Mouse (Mus musculus) CH12.LX (cell line): Measurements from ENCODE around the gene Dpep3. TPM values are rescaled to one million over a fixed set of nuclear protein-coding genes. Genes with fewer than 3 reads are reported as not detected.

Source experiments
- DNase-seq: peaks from one replicate; pipeline ENCODE4 v3.0.0-alpha.2; 2013; ENCODE audit errors: extremely low read depth
- H3K27ac ChIP-seq: 2 replicates; pipeline ENCODE4 v1.5.1; 2012; ENCODE audit warnings: low read depth, mild to moderate bottlenecking, control low read depth, moderate library complexity; ENCODE audit not compliant: insufficient read depth
- H3K27me3 ChIP-seq: replicated peaks from 2 replicates; pipeline ENCODE3; 2012; ENCODE audit warnings: inconsistent platforms
- H3K36me3 ChIP-seq, 2 experiments: replicated peaks in 1 of 2; 2 replicates each; pipeline versions ENCODE3 to v1.6.1; 2012; ENCODE audit warnings: inconsistent platforms in 1 of 2, low read length in 1 of 2, mild to moderate bottlenecking in 1 of 2, mixed read lengths in 1 of 2, moderate library complexity in 1 of 2; ENCODE audit not compliant: control insufficient read depth in 1 of 2, insufficient read depth in 1 of 2
- H3K4me1 ChIP-seq, 2 experiments: 2 replicates each; pipeline ENCODE4 v1.6.1; 2012; ENCODE audit warnings: inconsistent platforms in 1 of 2, moderate library complexity in 1 of 2; ENCODE audit not compliant: insufficient read depth in 2 of 2, control insufficient read depth in 1 of 2
- H3K4me2 ChIP-seq: 2 replicates; pipeline ENCODE4 v1.6.1; 2012; ENCODE audit warnings: low read depth, mild to moderate bottlenecking, control low read depth; ENCODE audit not compliant: poor library complexity, insufficient read depth, severe bottlenecking
- H3K4me3 ChIP-seq, 3 experiments: fragments of 150-350 bp in 1 of 3; sonication (generic) in 1 of 3; replicated peaks in 1 of 3; 2 replicates each; pipeline versions ENCODE3 to v1.5.1; 2011 to 2012; ENCODE audit warnings: low read depth in 2 of 3, low read length in 2 of 3, mild to moderate bottlenecking in 2 of 3, moderate library complexity in 2 of 3, control low read depth in 1 of 3, improper control_type of control experiment in 1 of 3, inconsistent platforms in 1 of 3, mixed read lengths in 1 of 3; ENCODE audit not compliant: poor library complexity in 1 of 3
- H3K79me2 ChIP-seq: replicated peaks from 2 replicates; pipeline ENCODE4 v1.6.1; 2012; ENCODE audit warnings: mild to moderate bottlenecking, moderate library complexity; ENCODE audit not compliant: control insufficient read depth, poor library complexity, insufficient read depth, severe bottlenecking; ENCODE audit errors: extremely low read depth
- H3K9ac ChIP-seq: 2 replicates; pipeline ENCODE4 v1.6.1; 2012; ENCODE audit warnings: low read depth, mild to moderate bottlenecking, control low read depth, moderate library complexity; ENCODE audit not compliant: insufficient read depth
- H3K9me3 ChIP-seq: replicated peaks from 2 replicates; pipeline ENCODE3; 2012; ENCODE audit warnings: low read length, inconsistent platforms, mixed read lengths
- BHLHE40 ChIP-seq: IDR thresholded peaks from 2 replicates; pipeline ENCODE4 v1.6.1; 2011; ENCODE audit warnings: mild to moderate bottlenecking, low read depth, low read length, improper control_type of control experiment
- CHD1 ChIP-seq: IDR thresholded peaks from 2 replicates; pipeline ENCODE4 v1.6.1; 2012; ENCODE audit warnings: low read depth, low read length, improper control_type of control experiment, inconsistent platforms
- CHD2 ChIP-seq: IDR thresholded peaks from 2 replicates; pipeline ENCODE4 v1.6.1; 2011; ENCODE audit warnings: low read length, improper control_type of control experiment
- CTCF ChIP-seq, 2 experiments: IDR thresholded peaks in 1 of 2; conservative IDR thresholded peaks in 1 of 2; 2 replicates each; pipeline ENCODE4 v1.5.1; 2011 to 2012; ENCODE audit warnings: low read depth in 2 of 2, low read length in 2 of 2, improper control_type of control experiment in 1 of 2, inconsistent platforms in 1 of 2, mild to moderate bottlenecking in 1 of 2, moderate library complexity in 1 of 2
- E2F4 ChIP-seq: IDR thresholded peaks from 2 replicates; pipeline ENCODE4 v1.6.1; 2011; ENCODE audit warnings: low read depth, low read length, improper control_type of control experiment; ENCODE audit not compliant: insufficient replicate concordance
- EP300 ChIP-seq: IDR thresholded peaks from 2 replicates; pipeline ENCODE4 v1.6.1; 2011; ENCODE audit warnings: low read length, improper control_type of control experiment
- ETS1 ChIP-seq: conservative IDR thresholded peaks from 2 replicates; pipeline ENCODE4 v1.6.1; 2012; ENCODE audit warnings: low read depth, mild to moderate bottlenecking, inconsistent platforms, low read length, improper control_type of control experiment, moderate library complexity
- HCFC1 ChIP-seq: IDR thresholded peaks from 2 replicates; pipeline ENCODE4 v1.6.1; 2012; ENCODE audit warnings: low read depth, mild to moderate bottlenecking, inconsistent platforms, low read length, improper control_type of control experiment
- IRF4 ChIP-seq: IDR thresholded peaks from 2 replicates; pipeline ENCODE4 v1.6.1; 2014; ENCODE audit warnings: low read depth, mild to moderate bottlenecking, inconsistent platforms, low read length, improper control_type of control experiment
- JUN ChIP-seq: IDR thresholded peaks from 2 replicates; pipeline ENCODE4 v1.6.1; 2011; ENCODE audit warnings: low read depth, mild to moderate bottlenecking, low read length, improper control_type of control experiment, moderate library complexity; ENCODE audit not compliant: insufficient read depth
- JUND ChIP-seq: conservative IDR thresholded peaks from 2 replicates; pipeline ENCODE4 v1.6.1; 2011; ENCODE audit warnings: low read depth, low read length, improper control_type of control experiment
- KAT2A ChIP-seq: IDR thresholded peaks from 2 replicates; pipeline ENCODE4 v1.6.1; 2012; ENCODE audit warnings: low read length, improper control_type of control experiment, inconsistent platforms; ENCODE audit not compliant: insufficient replicate concordance
- MAFK ChIP-seq: IDR thresholded peaks from 2 replicates; pipeline ENCODE4 v1.6.1; 2011; ENCODE audit warnings: low read length, improper control_type of control experiment; ENCODE audit not compliant: insufficient replicate concordance
- MAX ChIP-seq: IDR thresholded peaks from 2 replicates; pipeline ENCODE4 v1.6.1; 2011; ENCODE audit warnings: low read length, improper control_type of control experiment
- MEF2A ChIP-seq: IDR thresholded peaks from 2 replicates; pipeline ENCODE4 v1.6.1; 2014; ENCODE audit warnings: low read depth, mild to moderate bottlenecking, inconsistent platforms, low read length, improper control_type of control experiment, borderline replicate concordance
- MXI1 ChIP-seq: IDR thresholded peaks from 2 replicates; pipeline ENCODE4 v1.6.1; 2011; ENCODE audit warnings: mild to moderate bottlenecking, low read depth, low read length, improper control_type of control experiment
- NRF1 ChIP-seq: IDR thresholded peaks from 2 replicates; pipeline ENCODE4 v1.6.1; 2014; ENCODE audit warnings: low read depth, mild to moderate bottlenecking, inconsistent platforms, low read length, improper control_type of control experiment, moderate library complexity
- PAX5 ChIP-seq: IDR thresholded peaks from 2 replicates; pipeline ENCODE4 v1.6.1; 2012; ENCODE audit warnings: low read length, inconsistent platforms, mixed read lengths
- POLR2A ChIP-seq: IDR thresholded peaks from 2 replicates; pipeline ENCODE4 v1.6.1; 2011; ENCODE audit warnings: low read depth, mild to moderate bottlenecking, improper control_type of control experiment, low read length
- RAD21 ChIP-seq: IDR thresholded peaks from 2 replicates; pipeline ENCODE4 v1.6.1; 2011; ENCODE audit warnings: low read depth, mild to moderate bottlenecking, low read length, improper control_type of control experiment, moderate library complexity
- RCOR1 ChIP-seq: conservative IDR thresholded peaks from 2 replicates; pipeline ENCODE4 v1.6.1; 2012; ENCODE audit warnings: low read depth, mild to moderate bottlenecking, inconsistent platforms, low read length, improper control_type of control experiment
- SMC3 ChIP-seq: IDR thresholded peaks from 2 replicates; pipeline ENCODE4 v1.6.1; 2011; ENCODE audit warnings: low read depth, low read length, improper control_type of control experiment
- TCF12 ChIP-seq: IDR thresholded peaks from 2 replicates; pipeline ENCODE4 v1.6.1; 2014; ENCODE audit warnings: low read depth, mild to moderate bottlenecking, inconsistent platforms, low read length, improper control_type of control experiment
- UBTF ChIP-seq: IDR thresholded peaks from 2 replicates; pipeline ENCODE4 v1.6.1; 2012; ENCODE audit warnings: low read depth, mild to moderate bottlenecking, inconsistent platforms, low read length, improper control_type of control experiment, moderate library complexity
- USF1 ChIP-seq: IDR thresholded peaks from 2 replicates; pipeline ENCODE4 v1.6.1; 2014; ENCODE audit warnings: low read depth, mild to moderate bottlenecking, inconsistent platforms, low read length, improper control_type of control experiment
- ZKSCAN1 ChIP-seq: IDR thresholded peaks from 2 replicates; pipeline ENCODE4 v1.6.1; 2012; ENCODE audit warnings: low read depth, inconsistent platforms, low read length, improper control_type of control experiment, borderline replicate concordance
- ZNF384 ChIP-seq: IDR thresholded peaks from 2 replicates; pipeline ENCODE4 v1.6.1; 2012; ENCODE audit warnings: low read depth, low read length, improper control_type of control experiment, inconsistent platforms
- dilution Hi-C: fragments of 300-500 bp; cut with MboI; formaldehyde crosslinking; loops from 2 replicates; pipeline ENCODE4 v1.14.3; 2020; ENCODE audit warnings: low sequenced_read_pairs; ENCODE audit not compliant: extremely low pct_unique_long_range_greater_than_20kb, extremely low pct_ligation_motif_present
- in situ Hi-C: fragments of 300-500 bp; cut with MboI; formaldehyde crosslinking; loops from 3 replicates; pipeline ENCODE4 v1.14.3; 2019; ENCODE audit warnings: low sequenced_read_pairs, low pct_ligation_motif_present, low pct_unique_long_range_greater_than_20kb, mixed read lengths
- polyA plus RNA-seq: library from polyadenylated mRNA; unstranded; fragments of >175 nt; gene quantifications from 2 replicates; pipeline ENCODE4 v1.2.1, GENCODE M21; 2012; ENCODE audit warnings: low read depth; ENCODE audit not compliant: insufficient read length
- total RNA-seq, 2 experiments: library from RNA; depleted of rRNA; stranded (reverse); fragments of 300-350 nt in 1 of 2; fragments of >200 nt in 1 of 2; gene quantifications; 2 replicates each; pipeline ENCODE4 v1.2.3; 2012 to 2014

Dpep3 gene
- total and polyA plus RNA-seq, 3 experiments = not detected

DNA sequence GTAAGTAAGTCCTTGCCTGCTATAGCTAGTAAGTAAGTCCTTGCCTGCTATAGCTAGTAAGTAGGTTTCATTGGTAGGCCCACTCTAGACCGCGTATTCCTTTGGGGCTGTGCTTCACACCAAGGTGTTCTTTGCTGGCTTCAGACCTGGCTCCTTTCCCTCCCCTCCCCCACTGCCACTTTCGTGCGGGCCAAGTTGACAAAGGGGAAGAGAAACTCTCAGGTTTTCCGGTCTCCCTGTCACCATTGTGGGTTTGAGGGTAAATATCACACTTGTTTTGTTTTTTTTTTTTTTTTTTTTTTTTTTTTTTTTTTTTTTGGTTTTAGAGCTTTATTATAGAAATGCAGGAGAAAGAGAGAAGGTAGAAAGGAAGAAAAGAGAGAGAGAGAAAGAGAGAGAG lies 13.3 kb upstream of the Dpep3 start (continued):
- no peak for TF ChIP-seq RAD21
- TF ChIP-seq MEF2A = peak; percentile 70; the same call in 1 of the 2 replicates
- TF ChIP-seq CHD2 = peak; percentile 96
- no peak for TF ChIP-seq JUND
- peak; percentile 46 for TF ChIP-seq HCFC1
- TF ChIP-seq E2F4 = no peak
- TF ChIP-seq ETS1 = peak; percentile 68; the same call in 1 of the 2 replicates
- no peak for TF ChIP-seq JUN

DNA sequence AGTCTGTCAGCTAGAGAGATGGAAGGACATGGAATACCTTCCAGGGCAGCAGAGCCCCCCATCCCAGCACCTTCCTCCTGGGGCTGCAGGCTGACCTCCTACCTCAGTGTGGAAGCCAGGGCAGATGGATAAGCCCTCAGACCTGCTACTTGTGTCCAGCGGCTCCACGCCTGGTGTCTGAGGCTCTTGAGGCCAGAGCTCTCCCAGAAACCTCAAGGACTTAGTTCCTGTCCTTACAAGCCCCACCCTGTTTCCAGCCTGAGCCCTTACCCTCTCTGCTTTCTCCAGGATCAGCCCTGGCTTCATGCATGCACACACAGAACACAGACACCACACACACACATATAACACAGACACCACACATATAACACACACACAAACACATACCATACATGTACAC lies 12.3 kb upstream of the Dpep3 start:
- H3K4me3 ChIP-seq = no peak overlapping the region
- peaks cover 16 to 37% of the 10 kb centered on the region in 2 experiments for H3K4me1 ChIP-seq
- in situ Hi-C loops = loop anchor here (5.0 kb wide), 1 partner anchor 36 kb away; no protein-coding TSS in a partner anchor
- dilution Hi-C loops = no loop called here
- no peak for DNase-seq
- H3K9ac ChIP-seq = no peak overlapping the region
- H3K36me3 ChIP-seq = no peaks in the 10 kb centered on the region
- H3K27ac ChIP-seq = peak overlapping the region; percentile 6; the same call in 1 of the 2 replicates
- no peaks in the 10 kb centered on the region for H3K9me3 ChIP-seq
- peaks cover 6% of the 10 kb centered on the region for H3K27me3 ChIP-seq
- no peak overlapping the region for H3K4me2 ChIP-seq
- TF ChIP-seq EP300 (no peak), BHLHE40 (no peak), IRF4 (no peak), ETS1 (no peak), TCF12 (no peak), E2F4 (no peak), KAT2A (no peak), UBTF (no peak), MAFK (no peak), ZNF384 (no peak), MAX (no peak)
- TF ChIP-seq, all 38 proteins: peak for 0
- no peaks in the 10 kb centered on the region for H3K79me2 ChIP-seq

DNA sequence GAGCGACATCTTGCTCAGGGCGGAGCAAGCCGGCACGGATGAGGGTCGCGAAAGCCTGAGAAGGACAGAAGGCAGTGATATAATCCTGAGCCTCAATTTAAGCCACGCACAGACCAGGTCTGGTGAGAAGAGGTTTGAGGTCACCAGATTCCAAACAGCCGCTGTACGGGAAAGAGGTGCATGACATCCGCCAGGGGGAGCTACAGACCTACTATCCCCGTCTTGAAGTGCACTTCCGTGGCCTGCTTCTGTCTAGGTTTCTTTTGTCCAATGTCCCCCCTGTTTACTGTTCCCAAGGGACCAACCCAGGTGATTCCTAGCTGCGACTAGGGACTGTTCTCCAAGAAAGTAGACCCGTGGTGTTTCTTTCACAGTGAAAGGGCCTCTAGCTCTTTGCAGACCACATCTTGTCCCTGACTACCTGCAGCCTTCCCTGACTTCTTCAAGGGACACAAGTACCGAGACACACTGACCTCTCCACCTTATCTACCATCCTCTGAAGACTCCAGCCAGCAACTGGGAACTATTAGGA lies 11.7 kb upstream of the Dpep3 start, which contains the start of gene Dus2:
TSS of gene Dus2 (plus strand) at position 482 of the 532 bp plus-strand sequence.
- Histone ChIP-seq H3K4me3 (no peak within 1 kb of the TSS), H3K79me2 (no peaks in the 10 kb centered on the region), H3K9ac (no peak within 1 kb of the TSS), H3K4me2 (peak within 1 kb of the TSS; percentile 25; the same call in 1 of the 2 replicates), H3K9me3 (no peaks in the 10 kb centered on the region), H3K27ac (peak within 1 kb of the TSS; percentile 6; the same call in 1 of the 2 replicates), H3K27me3 (peaks cover 9% of the 10 kb centered on the region), H3K36me3 (no peaks in the 10 kb centered on the region), H3K4me1 (peaks cover 11 to 31% of the 10 kb centered on the region in 2 experiments)
- dilution Hi-C loops = no loop called here
- in situ Hi-C loops = loop anchor here (5.0 kb wide), 1 partner anchor 36 kb away; no protein-coding TSS in a partner anchor
- DNase-seq = peak; percentile 92
- TF ChIP-seq JUND = no peak
- TF ChIP-seq MEF2A = peak; percentile 31; the same call in 1 of the 2 replicates
- no peak for TF ChIP-seq USF1
- peak; percentile 99 for TF ChIP-seq SMC3
- no peak for TF ChIP-seq POLR2A
- TF ChIP-seq E2F4 = no peak
- 0 out of 2 replicates have a peak, but pooled peaks have one; percentile 29 for TF ChIP-seq HCFC1
- TF ChIP-seq BHLHE40 = peak; percentile 42; the same call in 1 of the 2 replicates
- no peak for TF ChIP-seq EP300
- TF ChIP-seq ETS1 = no peak
- no peak for TF ChIP-seq ZKSCAN1
- TF ChIP-seq MAFK = no peak
- no peak for TF ChIP-seq MXI1
- peak; percentile 73 to 98 for TF ChIP-seq CTCF (conservative IDR thresholded peaks at IDR 0.05 in 1 of 2, IDR thresholded peaks at IDR 0.05 in 1 of 2; ENCODE audit: low read depth in 2 of 2, low read length in 2 of 2)
- TF ChIP-seq CHD2 = no peak
- TF ChIP-seq TCF12 = no peak; the same call in 1 of the 2 replicates
- no peak for TF ChIP-seq CHD1
- no peak for TF ChIP-seq RCOR1
- peak; percentile 98 for TF ChIP-seq RAD21
- TF ChIP-seq NRF1 = no peak
- no peak for TF ChIP-seq PAX5
